Mouse (Mus musculus): Measurements from ENCODE around the gene Tspoap1. TPM values are rescaled to one million over a fixed set of nuclear protein-coding genes. Genes with fewer than 3 reads are reported as not detected.

Gene Tspoap1
- polyA plus RNA-seq, 1 experiment from 2014 or later: 1.5 TPM

GRCm38 (mm10) chr11:87808236-87808635 lies 47.9 kb downstream of the Tspoap1 start:
- Histone ChIP-seq H3K4me1 (ENCODE audit: control insufficient read depth, insufficient read depth, low read length) (no peaks in the 10 kb centered on the region), H3K27ac (replicated peaks; ENCODE audit: low read depth, low read length) (no peak overlapping the region), H3K9ac (replicated peaks; ENCODE audit: low read length) (no peak overlapping the region), H3K27me3 (ENCODE audit: control insufficient read depth, insufficient read depth, low read length) (no peaks in the 10 kb centered on the region), H3K9me3 (replicated peaks; ENCODE audit: control insufficient read depth, low read length) (no peaks in the 10 kb centered on the region), H3K4me2 (ENCODE audit: low read depth, low read length) (no peak overlapping the region), H3K36me3 (replicated peaks; ENCODE audit: control insufficient read depth, insufficient read depth, low read depth, low read length) (no peaks in the 10 kb centered on the region), H3K4me3 (ENCODE audit: low read depth, low read length) (no peak overlapping the region)
- no peak for ATAC-seq (replicated peaks; ENCODE audit: insufficient number of reproducible peaks, low FRiP score, low TSS enrichment, low read depth)
- no peak for DNase-seq (ENCODE audit: low spot score)
- WGBS: 86% methylated on average over 7 of the region's 7 CpGs

- Histone ChIP-seq H3K9me3 (replicated peaks; ENCODE audit: control insufficient read depth, low read length) (no peaks in the 10 kb centered on the region), H3K4me3 (ENCODE audit: low read depth, low read length) (no peak overlapping the region), H3K27me3 (ENCODE audit: control insufficient read depth, insufficient read depth, low read length) (no peaks in the 10 kb centered on the region), H3K4me1 (ENCODE audit: control insufficient read depth, insufficient read depth, low read length) (no peaks in the 10 kb centered on the region), H3K4me2 (ENCODE audit: low read depth, low read length) (no peak overlapping the region), H3K27ac (replicated peaks; ENCODE audit: low read depth, low read length) (no peak overlapping the region), H3K9ac (replicated peaks; ENCODE audit: low read length) (no peak overlapping the region), H3K36me3 (replicated peaks; ENCODE audit: control insufficient read depth, insufficient read depth, low read depth, low read length) (no peaks in the 10 kb centered on the region)
- ATAC-seq (replicated peaks; ENCODE audit: insufficient number of reproducible peaks, low FRiP score, low TSS enrichment, low read depth) (no peak), DNase-seq (ENCODE audit: low spot score) (no peak)
- 65% methylated on average over 4 of the region's 4 CpGs for WGBS
Measured at GRCm38 (mm10) chr11:87811396-87811795, 51.1 kb downstream of the Tspoap1 start.

- H3K27me3 ChIP-seq (ENCODE audit: control insufficient read depth, insufficient read depth, low read length): no peaks in the 10 kb centered on the region
- H3K9me3 ChIP-seq (replicated peaks; ENCODE audit: control insufficient read depth, low read length): no peaks in the 10 kb centered on the region
- whole genome bisulfite sequencing: 73% methylated on average over 8 of the region's 8 CpGs
- no peaks in the 10 kb centered on the region for H3K36me3 ChIP-seq (replicated peaks; ENCODE audit: control insufficient read depth, insufficient read depth, low read depth, low read length)
- H3K9ac ChIP-seq (replicated peaks; ENCODE audit: low read length): no peak overlapping the region
- H3K4me1 ChIP-seq (ENCODE audit: control insufficient read depth, insufficient read depth, low read length): no peaks in the 10 kb centered on the region
- H3K4me2 ChIP-seq (ENCODE audit: low read depth, low read length): no peak overlapping the region
- H3K4me3 ChIP-seq (ENCODE audit: low read depth, low read length): no peak overlapping the region
- ATAC-seq (replicated peaks; ENCODE audit: insufficient number of reproducible peaks, low FRiP score, low TSS enrichment, low read depth) (no peak), DNase-seq (ENCODE audit: low spot score) (no peak)
- H3K27ac ChIP-seq (replicated peaks; ENCODE audit: low read depth, low read length): no peak overlapping the region
Measured at GRCm38 (mm10) chr11:87814831-87815230, 54.5 kb downstream of the Tspoap1 start.

GRCm38 (mm10) chr11:87816707-87817442 lies 56.5 kb downstream of the Tspoap1 start:
- H3K4me3 ChIP-seq (ENCODE audit: low read depth, low read length): peak overlapping the region; percentile 20
- peak; percentile 62 for DNase-seq (ENCODE audit: low spot score)
- H3K27me3 ChIP-seq (ENCODE audit: control insufficient read depth, insufficient read depth, low read length): no peaks in the 10 kb centered on the region
- H3K4me2 ChIP-seq (ENCODE audit: low read depth, low read length): peak overlapping the region; percentile 53
- H3K27ac ChIP-seq (replicated peaks; ENCODE audit: low read depth, low read length): no peak overlapping the region
- no peaks in the 10 kb centered on the region for H3K36me3 ChIP-seq (replicated peaks; ENCODE audit: control insufficient read depth, insufficient read depth, low read depth, low read length)
- no peaks in the 10 kb centered on the region for H3K9me3 ChIP-seq (replicated peaks; ENCODE audit: control insufficient read depth, low read length)
- ATAC-seq (replicated peaks; ENCODE audit: insufficient number of reproducible peaks, low FRiP score, low TSS enrichment, low read depth): no peak; the same call in 1 of the 2 replicates
- no peaks in the 10 kb centered on the region for H3K4me1 ChIP-seq (ENCODE audit: control insufficient read depth, insufficient read depth, low read length)
- H3K9ac ChIP-seq (replicated peaks; ENCODE audit: low read length): peak overlapping the region; percentile 41
- WGBS: 3% methylated on average over 31 of the region's 31 CpGs

GRCm38 (mm10) chr11:87817443-87817773 lies 57.1 kb downstream of the Tspoap1 start:
- ATAC-seq (replicated peaks; ENCODE audit: insufficient number of reproducible peaks, low FRiP score, low TSS enrichment, low read depth) (no peak; the same call in 1 of the 2 replicates), DNase-seq (ENCODE audit: low spot score) (no peak)
- 29% methylated on average over 4 of the region's 4 CpGs for WGBS
- Histone ChIP-seq H3K27me3 (ENCODE audit: control insufficient read depth, insufficient read depth, low read length) (no peaks in the 10 kb centered on the region), H3K9ac (replicated peaks; ENCODE audit: low read length) (no peak overlapping the region; the same call in 1 of the 2 replicates), H3K27ac (replicated peaks; ENCODE audit: low read depth, low read length) (no peak overlapping the region), H3K9me3 (replicated peaks; ENCODE audit: control insufficient read depth, low read length) (no peaks in the 10 kb centered on the region), H3K4me1 (ENCODE audit: control insufficient read depth, insufficient read depth, low read length) (no peaks in the 10 kb centered on the region), H3K4me3 (ENCODE audit: low read depth, low read length) (peak overlapping the region; percentile 20), H3K36me3 (replicated peaks; ENCODE audit: control insufficient read depth, insufficient read depth, low read depth, low read length) (no peaks in the 10 kb centered on the region), H3K4me2 (ENCODE audit: low read depth, low read length) (peak overlapping the region; percentile 53)

GRCm38 (mm10) chr11:87821502-87821901 lies 61.2 kb downstream of the Tspoap1 start:
- no peak overlapping the region for H3K4me2 ChIP-seq (ENCODE audit: low read depth, low read length)
- H3K9ac ChIP-seq (replicated peaks; ENCODE audit: low read length): no peak overlapping the region
- no peaks in the 10 kb centered on the region for H3K9me3 ChIP-seq (replicated peaks; ENCODE audit: control insufficient read depth, low read length)
- H3K4me3 ChIP-seq (ENCODE audit: low read depth, low read length): no peak overlapping the region
- 22% methylated on average over 5 of the region's 5 CpGs for WGBS
- ATAC-seq (replicated peaks; ENCODE audit: insufficient number of reproducible peaks, low FRiP score, low TSS enrichment, low read depth) (no peak), DNase-seq (ENCODE audit: low spot score) (no peak)
- no peaks in the 10 kb centered on the region for H3K27me3 ChIP-seq (ENCODE audit: control insufficient read depth, insufficient read depth, low read length)
- H3K36me3 ChIP-seq (replicated peaks; ENCODE audit: control insufficient read depth, insufficient read depth, low read depth, low read length): no peaks in the 10 kb centered on the region
- H3K27ac ChIP-seq (replicated peaks; ENCODE audit: low read depth, low read length): no peak overlapping the region
- no peaks in the 10 kb centered on the region for H3K4me1 ChIP-seq (ENCODE audit: control insufficient read depth, insufficient read depth, low read length)

- Histone ChIP-seq H3K4me3 (ENCODE audit: low read depth, low read length) (no peak within 1 kb of the TSS), H3K9ac (replicated peaks; ENCODE audit: low read length) (no peak within 1 kb of the TSS), H3K36me3 (replicated peaks; ENCODE audit: control insufficient read depth, insufficient read depth, low read depth, low read length) (no peaks in the 10 kb centered on the region), H3K27ac (replicated peaks; ENCODE audit: low read depth, low read length) (no peak within 1 kb of the TSS), H3K4me1 (ENCODE audit: control insufficient read depth, insufficient read depth, low read length) (no peaks in the 10 kb centered on the region), H3K4me2 (ENCODE audit: low read depth, low read length) (no peak within 1 kb of the TSS), H3K27me3 (ENCODE audit: control insufficient read depth, insufficient read depth, low read length) (no peaks in the 10 kb centered on the region), H3K9me3 (replicated peaks; ENCODE audit: control insufficient read depth, low read length) (no peaks in the 10 kb centered on the region)
- ATAC-seq (replicated peaks; ENCODE audit: insufficient number of reproducible peaks, low FRiP score, low TSS enrichment, low read depth): no peak
- no peak for DNase-seq (ENCODE audit: low spot score)
- WGBS: 61% methylated on average over 10 of the region's 10 CpGs
Measured at GRCm38 (mm10) chr11:87828239-87828900, 68.0 kb downstream of the Tspoap1 start, which contains the start of gene Lpo. Lpo (minus strand) TSS chr11:87828289.

All from embryonic facial prominence, embryonic 11.5 days (tissue).